Mouse (Mus musculus) midbrain, embryonic 15.5 days (tissue): ENCODE measurements at regions not wholly inside any gene's neighbourhood (a gene's known extent, or its start where the extent isn't known, plus 50 kb on each side); places are given as distances from the start of the nearest gene placed in this dataset.

Source experiments
- ATAC-seq: fragments of 200-750 bp; cut with Nextera tagmentation; replicated peaks from 2 replicates; pipeline ENCODE4 v1.8.0; 2017; ENCODE audit warnings: moderate TSS enrichment
- H3K27ac ChIP-seq: fragments of 300-500 bp; sonication (generic); 2 replicates; pipeline ENCODE4 v1.5.1; 2015; ENCODE audit warnings: mild to moderate bottlenecking, inconsistent platforms
- H3K27me3 ChIP-seq: fragments of 300-500 bp; sonication (generic); replicated peaks from 2 replicates; pipeline ENCODE4 v1.6.1; 2015; ENCODE audit warnings: inconsistent platforms
- H3K36me3 ChIP-seq: fragments of 300-500 bp; sonication (generic); replicated peaks from 2 replicates; pipeline ENCODE4 v1.6.1; 2015; ENCODE audit warnings: inconsistent platforms
- H3K4me1 ChIP-seq: fragments of 300-500 bp; sonication (generic); 2 replicates; pipeline ENCODE4 v1.6.1; 2015; ENCODE audit warnings: inconsistent platforms
- H3K4me2 ChIP-seq: fragments of 300-500 bp; sonication (generic); 2 replicates; pipeline ENCODE4 v1.6.1; 2015; ENCODE audit warnings: inconsistent platforms, mild to moderate bottlenecking, moderate library complexity
- H3K4me3 ChIP-seq: fragments of 300-500 bp; sonication (generic); 2 replicates; pipeline ENCODE4 v1.5.1; 2015; ENCODE audit warnings: mild to moderate bottlenecking, inconsistent platforms
- H3K9ac ChIP-seq: fragments of 300-500 bp; sonication (generic); 2 replicates; pipeline ENCODE4 v1.6.1; 2015; ENCODE audit warnings: mild to moderate bottlenecking, inconsistent platforms
- H3K9me3 ChIP-seq: fragments of 300-500 bp; sonication (generic); 2 replicates; pipeline ENCODE4 v1.6.1; 2016; ENCODE audit warnings: inconsistent platforms
- WGBS: fragments of 180-500 bp; shearing (Covaris S2); methylation state at CpG from one replicate; pipeline ENCODE4 v1.1.7; 2015; ENCODE audit warnings: mixed read lengths; 5-methylcytosine and 5-hydroxymethylcytosine counted together

DNA sequence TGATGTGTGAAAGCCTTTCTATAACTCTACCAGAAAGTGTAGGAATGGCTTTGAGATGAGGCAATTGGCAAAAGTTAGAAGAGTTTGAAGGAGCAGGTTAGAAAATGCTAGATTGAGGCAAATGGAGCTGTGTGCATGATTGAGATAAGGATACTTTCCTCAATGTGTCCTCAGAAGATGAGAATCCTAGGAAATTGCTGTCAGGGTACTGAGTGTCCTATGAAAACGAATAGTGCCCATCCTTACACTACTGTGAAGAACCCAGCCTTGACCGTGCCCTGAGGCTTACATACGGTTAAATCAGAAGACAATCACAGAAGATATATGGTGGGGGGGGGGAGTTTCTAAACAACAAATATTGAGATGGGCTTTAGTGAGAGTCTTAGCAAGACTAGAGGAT lies 162.8 kb upstream of the Stt3b start:
- Histone ChIP-seq H3K4me1 (no peaks in the 10 kb centered on the region), H3K9me3 (no peaks in the 10 kb centered on the region), H3K27ac (no peak overlapping the region), H3K9ac (no peak overlapping the region), H3K27me3 (no peaks in the 10 kb centered on the region), H3K4me2 (no peak overlapping the region), H3K4me3 (no peak overlapping the region), H3K36me3 (no peaks in the 10 kb centered on the region)
- WGBS, result 95% methylated on average over 3 of the region's 3 CpGs
- no peak for ATAC-seq

DNA sequence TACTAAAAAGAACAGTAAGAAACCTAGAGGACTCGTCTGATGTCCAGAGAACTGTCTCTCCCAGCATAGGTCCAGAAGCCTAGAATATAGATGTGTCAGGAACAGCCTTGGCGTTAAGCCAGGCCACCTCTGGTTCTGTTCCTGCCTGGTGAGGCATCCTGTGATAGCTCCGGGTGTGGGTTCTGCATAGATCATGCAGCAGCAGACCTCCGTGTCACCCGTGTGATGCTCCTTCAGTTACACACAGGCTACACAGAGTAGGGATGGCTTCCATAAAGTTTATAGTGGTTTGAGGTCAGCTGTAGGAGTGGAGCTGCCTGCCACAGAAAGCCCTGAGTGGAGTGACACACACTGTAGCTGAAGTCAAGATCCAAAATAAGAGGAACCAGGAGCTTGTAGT lies 163.6 kb upstream of the Stt3b start:
- no peak for ATAC-seq
- 89% methylated on average over 5 of the region's 5 CpGs for WGBS
- no peak overlapping the region for H3K27ac ChIP-seq

DNA sequence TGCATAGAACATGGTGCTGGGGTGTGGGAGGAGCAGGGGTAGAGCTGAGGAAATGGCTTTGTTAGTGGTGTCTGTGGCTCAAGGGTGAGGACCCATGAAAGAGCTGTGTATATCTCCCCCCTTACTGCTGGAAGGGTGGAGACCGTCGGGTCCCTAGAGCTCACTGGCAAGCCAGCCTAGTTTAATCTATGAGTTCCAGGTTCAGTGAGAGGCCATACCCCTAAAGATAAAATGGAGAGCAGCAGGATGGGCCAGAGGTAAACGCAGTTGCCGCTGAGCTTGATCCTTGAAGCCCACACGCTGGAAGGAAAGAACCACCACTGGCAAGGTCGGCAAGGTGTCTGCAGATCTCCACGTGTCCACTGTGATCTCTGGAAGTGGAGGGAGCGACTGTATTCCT lies 164.1 kb upstream of the Stt3b start:
- no peak for ATAC-seq
- 95% methylated on average over 8 of the region's 8 CpGs for WGBS
- Histone ChIP-seq H3K4me3 (no peak overlapping the region), H3K36me3 (no peaks in the 10 kb centered on the region), H3K9ac (no peak overlapping the region), H3K9me3 (no peaks in the 10 kb centered on the region), H3K27ac (no peak overlapping the region), H3K4me1 (peaks cover 1% of the 10 kb centered on the region; the same call in 1 of the 2 replicates), H3K27me3 (no peaks in the 10 kb centered on the region), H3K4me2 (no peak overlapping the region)

More for the DNA sequence above, 163.6 kb upstream of the Stt3b start:
- no peaks in the 10 kb centered on the region for H3K9me3 ChIP-seq
- H3K4me2 ChIP-seq, result no peak overlapping the region
- no peak overlapping the region for H3K9ac ChIP-seq
- H3K27me3 ChIP-seq, result no peaks in the 10 kb centered on the region
- no peaks in the 10 kb centered on the region for H3K4me1 ChIP-seq
- no peak overlapping the region for H3K4me3 ChIP-seq
- H3K36me3 ChIP-seq, result no peaks in the 10 kb centered on the region

DNA sequence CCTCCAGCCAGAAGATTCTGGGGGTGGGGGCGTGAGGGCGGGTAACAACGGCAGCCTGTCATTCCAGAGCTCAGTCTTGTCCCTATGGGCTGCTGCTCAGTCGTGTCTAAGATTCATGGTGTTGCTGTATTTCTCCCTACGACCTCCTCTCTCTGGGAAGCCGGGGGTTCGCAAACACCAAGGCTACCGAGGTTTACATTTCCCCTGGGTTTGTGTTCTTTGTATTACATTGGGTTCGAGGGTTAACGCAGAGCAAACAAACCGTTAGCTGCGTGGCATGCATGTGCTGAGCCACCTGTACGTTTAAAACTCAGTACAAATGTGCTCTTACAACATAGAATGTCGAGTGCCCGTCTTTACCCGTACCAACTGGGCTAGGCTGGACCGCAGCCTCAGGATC lies 166.0 kb upstream of the Stt3b start:
- 82% methylated on average over 17 of the region's 17 CpGs for WGBS
- no peak overlapping the region for H3K4me2 ChIP-seq

DNA sequence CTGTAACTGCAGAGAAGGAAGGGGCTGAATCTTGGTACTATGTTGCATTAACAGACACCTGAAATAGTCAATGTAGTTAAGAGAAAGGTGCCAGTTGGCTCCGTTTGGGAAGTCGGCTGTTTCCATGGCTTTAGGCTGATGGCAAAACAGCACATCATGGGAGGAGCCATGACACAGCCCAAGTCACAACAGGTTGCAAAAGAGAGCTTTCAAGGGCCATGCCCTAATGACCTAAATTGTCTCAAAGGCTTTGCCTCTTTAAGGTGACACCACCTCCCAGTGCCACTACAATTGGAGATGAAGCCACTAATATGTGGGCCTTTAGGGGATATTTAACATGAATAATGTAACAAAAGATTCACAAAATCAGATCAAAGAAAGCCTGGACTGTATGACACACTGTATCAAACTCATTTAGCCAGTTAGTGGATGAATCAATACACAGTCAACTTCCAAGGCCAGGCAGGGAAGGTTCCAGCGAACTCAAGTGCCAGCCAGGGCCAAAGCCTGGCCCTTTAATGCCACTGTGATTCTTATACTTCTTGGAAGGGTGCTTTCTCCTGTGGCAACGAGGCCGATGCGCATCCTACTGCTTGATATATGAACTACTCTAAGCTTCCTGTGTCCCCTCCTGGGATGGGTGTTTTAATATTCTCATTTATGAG lies 167.5 kb upstream of the Stt3b start:
- Histone ChIP-seq H3K9ac (no peak overlapping the region), H3K4me2 (no peak overlapping the region), H3K27me3 (no peaks in the 10 kb centered on the region), H3K36me3 (no peaks in the 10 kb centered on the region), H3K4me1 (peaks cover 4% of the 10 kb centered on the region; the same call in 1 of the 2 replicates), H3K27ac (no peak overlapping the region), H3K9me3 (no peaks in the 10 kb centered on the region), H3K4me3 (no peak overlapping the region)
- WGBS, result 87% methylated on average over 6 of the region's 6 CpGs
- no peak for ATAC-seq

More for the DNA sequence above, 166.0 kb upstream of the Stt3b start:
- H3K36me3 ChIP-seq, result no peaks in the 10 kb centered on the region
- H3K4me1 ChIP-seq, result peaks cover 4% of the 10 kb centered on the region; the same call in 1 of the 2 replicates
- H3K27me3 ChIP-seq, result no peaks in the 10 kb centered on the region
- no peak for ATAC-seq
- H3K27ac ChIP-seq, result no peak overlapping the region
- H3K4me3 ChIP-seq, result no peak overlapping the region
- no peak overlapping the region for H3K9ac ChIP-seq
- no peaks in the 10 kb centered on the region for H3K9me3 ChIP-seq

DNA sequence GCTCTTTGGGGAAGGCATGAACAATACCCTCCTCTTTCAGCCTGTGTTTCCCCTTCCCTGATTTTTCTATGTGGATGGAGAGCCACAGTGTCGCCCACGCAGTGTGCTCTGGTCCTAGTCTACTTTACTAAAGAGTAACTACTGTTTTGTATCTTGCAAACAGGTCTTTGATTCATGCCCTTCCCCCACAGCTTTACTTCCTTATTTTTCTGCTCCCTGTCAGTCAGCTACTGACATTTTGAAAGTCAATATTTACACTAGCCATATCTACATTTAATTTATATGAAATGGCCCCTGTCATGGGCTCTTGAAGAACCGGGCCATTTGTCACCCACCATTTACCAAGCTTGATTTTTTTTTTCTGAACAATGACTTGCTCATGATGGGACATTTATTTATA lies 168.7 kb upstream of the Stt3b start:
- H3K27ac ChIP-seq, result no peak overlapping the region
- 63% methylated on average over 3 of the region's 3 CpGs for WGBS
- ATAC-seq, result no peak
- no peak overlapping the region for H3K4me3 ChIP-seq
- H3K9ac ChIP-seq, result no peak overlapping the region
- peaks cover 4% of the 10 kb centered on the region; the same call in 1 of the 2 replicates for H3K4me1 ChIP-seq
- H3K36me3 ChIP-seq, result no peaks in the 10 kb centered on the region
- H3K9me3 ChIP-seq, result no peaks in the 10 kb centered on the region
- no peaks in the 10 kb centered on the region for H3K27me3 ChIP-seq
- no peak overlapping the region for H3K4me2 ChIP-seq

DNA sequence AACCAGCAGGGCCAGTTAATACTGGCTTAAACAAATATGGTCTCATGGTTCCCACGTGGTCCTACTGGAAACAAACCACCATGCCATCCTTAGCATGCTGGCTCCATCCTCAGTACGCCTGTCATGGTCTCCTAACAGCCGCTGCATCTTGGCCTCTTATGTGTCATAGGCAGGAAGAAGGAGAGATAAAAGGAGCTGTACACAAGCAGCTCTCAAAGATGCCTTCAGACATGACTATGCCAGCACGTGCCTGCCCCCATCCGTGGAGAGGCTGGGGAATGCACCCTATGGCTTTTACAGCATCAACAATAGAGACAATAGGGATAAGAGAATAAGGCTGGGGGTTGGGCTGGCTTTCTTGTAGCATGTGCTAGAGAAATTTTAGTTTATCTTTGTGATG lies 171.0 kb upstream of the Stt3b start:
- no peak for ATAC-seq
- 60% methylated on average over 5 of the region's 5 CpGs for WGBS
- H3K4me1 ChIP-seq, result peaks cover 4% of the 10 kb centered on the region; the same call in 1 of the 2 replicates
- no peaks in the 10 kb centered on the region for H3K27me3 ChIP-seq
- no peaks in the 10 kb centered on the region for H3K9me3 ChIP-seq
- no peaks in the 10 kb centered on the region for H3K36me3 ChIP-seq
- no peak overlapping the region for H3K27ac ChIP-seq
- no peak overlapping the region for H3K9ac ChIP-seq
- H3K4me2 ChIP-seq, result no peak overlapping the region
- H3K4me3 ChIP-seq, result no peak overlapping the region

DNA sequence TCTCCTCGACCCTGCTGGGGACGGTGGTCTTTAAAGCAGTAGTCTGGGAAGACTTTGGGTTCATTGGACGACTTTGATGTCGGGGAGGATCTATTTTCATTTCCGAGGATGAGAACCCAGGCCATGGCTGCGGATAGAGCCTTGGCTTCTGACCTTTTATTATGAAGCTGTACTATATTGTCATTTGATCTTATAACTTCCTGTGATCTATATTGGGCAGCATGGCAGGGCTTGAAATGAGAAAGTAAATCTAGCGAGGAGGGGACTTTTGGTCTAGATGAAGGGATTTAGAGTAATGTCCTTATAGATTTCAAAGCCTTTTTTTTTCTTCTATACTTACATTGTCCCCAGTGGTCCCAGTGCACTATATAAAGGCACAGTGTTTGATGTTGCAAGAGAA lies 172.8 kb upstream of the Stt3b start:
- H3K4me2 ChIP-seq, result no peak overlapping the region
- no peaks in the 10 kb centered on the region for H3K36me3 ChIP-seq
- 82% methylated on average over 7 of the region's 7 CpGs for WGBS
- no peak overlapping the region for H3K4me3 ChIP-seq
- H3K27me3 ChIP-seq, result no peaks in the 10 kb centered on the region
- ATAC-seq, result no peak
- H3K27ac ChIP-seq, result no peak overlapping the region
- peaks cover 4% of the 10 kb centered on the region; the same call in 1 of the 2 replicates for H3K4me1 ChIP-seq
- no peaks in the 10 kb centered on the region for H3K9me3 ChIP-seq
- no peak overlapping the region for H3K9ac ChIP-seq

DNA sequence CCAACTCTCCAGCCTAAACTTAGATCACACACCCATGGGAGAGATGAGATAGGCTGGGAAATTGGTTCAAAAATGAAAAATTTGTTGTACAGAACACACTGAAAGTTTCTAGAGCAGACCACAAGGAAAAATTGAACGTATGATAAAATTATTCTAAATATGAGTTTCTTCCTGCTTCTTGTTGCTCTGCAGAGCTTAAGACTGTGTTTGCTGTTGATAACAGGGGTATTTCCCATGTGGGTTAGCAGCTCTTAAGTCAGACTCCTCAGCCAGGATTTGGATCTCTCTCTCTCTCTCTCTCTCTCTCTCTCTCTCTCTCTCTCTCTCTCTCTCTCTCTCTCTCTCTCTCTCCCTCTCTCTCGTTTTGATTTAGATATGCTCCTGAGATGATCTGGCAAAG lies 173.5 kb upstream of the Stt3b start:
- Histone ChIP-seq H3K27ac (no peak overlapping the region), H3K9me3 (no peaks in the 10 kb centered on the region), H3K4me1 (peaks cover 4% of the 10 kb centered on the region; the same call in 1 of the 2 replicates), H3K4me2 (no peak overlapping the region), H3K36me3 (no peaks in the 10 kb centered on the region), H3K4me3 (no peak overlapping the region), H3K9ac (no peak overlapping the region), H3K27me3 (no peaks in the 10 kb centered on the region)
- 75% methylated on average over 2 of the region's 2 CpGs for WGBS
- no peak for ATAC-seq

DNA sequence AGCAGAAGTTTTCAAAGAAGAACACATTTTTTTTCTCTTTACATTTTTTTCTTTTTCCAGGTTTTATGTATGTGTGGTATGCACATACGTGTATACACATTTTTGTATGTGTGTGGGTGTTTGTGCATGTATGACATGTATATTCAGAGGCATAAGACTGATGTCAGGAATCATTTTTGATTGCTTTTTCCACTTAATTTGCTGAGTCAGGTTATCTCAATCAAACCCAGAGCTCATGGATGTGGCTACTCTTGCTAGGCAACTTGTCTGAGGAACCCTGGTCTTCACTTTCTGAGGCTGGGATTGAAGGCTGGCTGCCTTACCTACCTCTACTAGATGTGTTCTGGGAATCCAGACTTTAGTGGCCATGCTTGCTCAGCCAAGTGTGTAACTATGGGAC lies 174.2 kb upstream of the Stt3b start:
- Histone ChIP-seq H3K4me2 (no peak overlapping the region), H3K27me3 (no peaks in the 10 kb centered on the region), H3K9me3 (no peaks in the 10 kb centered on the region), H3K9ac (no peak overlapping the region), H3K4me3 (no peak overlapping the region), H3K27ac (no peak overlapping the region), H3K36me3 (no peaks in the 10 kb centered on the region), H3K4me1 (peaks cover 2% of the 10 kb centered on the region; the same call in 1 of the 2 replicates)
- no peak for ATAC-seq
- 93% methylated on average over 1 of the region's 1 CpGs for WGBS

DNA sequence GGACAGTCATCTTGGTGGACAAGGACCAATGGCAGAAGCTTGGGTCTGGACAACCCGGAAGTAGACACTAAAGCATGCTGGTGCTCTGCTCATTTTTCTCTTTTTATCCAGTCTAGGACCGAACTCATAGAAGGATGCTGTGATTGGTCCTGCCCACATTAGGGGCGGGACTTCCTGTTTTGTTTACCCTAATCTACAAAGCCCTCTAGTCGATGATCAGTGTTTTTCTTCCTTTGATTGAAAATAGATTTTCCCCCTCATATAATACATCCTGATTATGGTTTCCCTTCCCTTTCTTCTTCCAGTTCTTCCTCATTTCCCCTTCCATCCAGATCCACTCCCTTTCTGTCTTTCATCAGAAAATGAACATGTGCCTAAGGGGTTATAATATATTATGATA lies 175.0 kb upstream of the Stt3b start:
- no peak for ATAC-seq
- WGBS, result 89% methylated on average over 4 of the region's 4 CpGs
- no peaks in the 10 kb centered on the region for H3K27me3 ChIP-seq

DNA sequence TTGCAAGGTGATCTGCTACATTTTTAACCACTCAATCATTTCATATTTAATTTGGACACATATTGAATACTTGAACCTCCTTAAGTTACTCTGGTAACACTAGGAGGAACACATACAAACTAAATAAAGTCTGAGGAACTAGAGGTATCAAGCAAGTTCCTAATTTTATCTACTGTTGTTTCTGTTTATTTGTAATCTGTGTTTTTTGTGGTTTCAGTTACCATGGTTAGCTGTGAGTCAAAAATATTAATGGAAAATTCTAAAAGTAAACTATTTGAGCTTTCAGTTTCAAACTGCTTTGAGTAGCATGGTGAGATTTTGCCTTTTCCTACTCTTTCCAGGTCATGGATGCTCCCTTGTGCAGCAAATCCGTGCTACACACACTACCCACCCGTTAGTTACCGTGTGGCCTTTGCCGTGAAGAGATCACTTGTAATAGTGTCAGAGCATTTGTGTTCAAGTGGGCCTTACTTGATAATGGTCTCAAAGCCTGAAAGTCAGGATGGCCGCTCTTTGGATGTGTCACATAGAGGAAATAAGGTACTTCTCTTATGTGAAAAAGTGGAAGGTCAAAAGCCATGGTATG lies 177.0 kb upstream of the Stt3b start:
- H3K9me3 ChIP-seq, result no peaks in the 10 kb centered on the region
- H3K4me2 ChIP-seq, result no peak overlapping the region
- no peaks in the 10 kb centered on the region for H3K27me3 ChIP-seq
- H3K27ac ChIP-seq, result no peak overlapping the region
- no peaks in the 10 kb centered on the region for H3K4me1 ChIP-seq
- H3K9ac ChIP-seq, result no peak overlapping the region
- no peaks in the 10 kb centered on the region for H3K36me3 ChIP-seq
- no peak overlapping the region for H3K4me3 ChIP-seq
- 92% methylated on average over 5 of the region's 5 CpGs for WGBS
- no peak for ATAC-seq

More for the DNA sequence above, 175.0 kb upstream of the Stt3b start:
- no peaks in the 10 kb centered on the region for H3K36me3 ChIP-seq
- no peaks in the 10 kb centered on the region for H3K4me1 ChIP-seq
- H3K27ac ChIP-seq, result no peak overlapping the region
- no peak overlapping the region for H3K4me2 ChIP-seq
- no peak overlapping the region for H3K4me3 ChIP-seq
- no peak overlapping the region for H3K9ac ChIP-seq
- no peaks in the 10 kb centered on the region for H3K9me3 ChIP-seq
